Mouse (Mus musculus): ENCODE results near the gene Steap2. TPM values are rescaled to one million over a fixed set of nuclear protein-coding genes. Genes with fewer than 3 reads are reported as not detected.

Gene Steap2
- total RNA-seq, 2 experiments from 2014 or later, result 0.21 to 0.71 TPM

DNA sequence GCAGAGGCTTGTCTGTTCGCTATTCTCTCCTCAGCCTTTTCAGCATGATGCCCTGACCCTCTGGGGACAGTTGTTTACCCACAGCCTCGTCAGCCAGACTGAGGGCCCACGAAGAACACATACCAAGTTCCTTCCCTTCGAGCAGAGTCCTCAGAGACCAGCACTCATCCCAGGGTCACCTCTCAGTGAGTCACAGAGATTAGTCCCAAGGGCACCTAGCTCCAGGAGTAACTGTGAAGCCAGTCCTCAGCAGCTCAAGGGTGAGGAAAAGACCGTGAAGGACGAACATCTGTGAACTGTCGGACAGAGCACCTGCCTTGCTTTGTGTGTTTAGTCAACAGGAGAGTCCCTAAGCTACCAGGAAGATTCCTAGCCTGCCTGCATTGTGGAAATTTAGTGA lies 25.5 kb downstream of the Steap2 start:
- DNase-seq (ENCODE audit: low spot score), result no peak

DNA sequence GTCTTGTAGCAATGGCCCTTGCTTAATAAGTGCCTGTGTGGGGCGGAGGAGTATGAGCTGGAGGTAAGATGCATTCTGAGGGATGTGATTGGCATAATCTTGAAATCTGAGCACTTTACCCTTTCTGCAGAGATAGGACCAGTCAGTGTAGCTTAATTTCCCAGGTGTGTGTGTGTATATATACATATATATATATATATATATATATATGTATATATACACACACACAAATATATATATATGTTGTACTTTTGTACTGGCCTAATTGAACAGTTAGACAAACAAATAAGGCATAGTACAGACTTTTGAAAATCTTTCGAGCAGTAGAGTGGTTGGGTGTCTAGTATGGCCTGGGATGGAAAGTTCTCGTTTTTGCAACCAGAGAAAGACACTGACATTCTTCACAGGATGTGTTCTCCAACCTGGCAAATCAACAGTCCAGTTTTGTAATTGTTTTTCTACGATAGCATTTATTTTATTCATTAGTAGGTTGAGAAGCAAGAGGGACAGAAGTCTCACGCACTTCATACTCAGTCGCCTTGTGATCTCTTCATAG lies 29.9 kb downstream of the Steap2 start:
- no peak for DNase-seq (ENCODE audit: low spot score)

DNA sequence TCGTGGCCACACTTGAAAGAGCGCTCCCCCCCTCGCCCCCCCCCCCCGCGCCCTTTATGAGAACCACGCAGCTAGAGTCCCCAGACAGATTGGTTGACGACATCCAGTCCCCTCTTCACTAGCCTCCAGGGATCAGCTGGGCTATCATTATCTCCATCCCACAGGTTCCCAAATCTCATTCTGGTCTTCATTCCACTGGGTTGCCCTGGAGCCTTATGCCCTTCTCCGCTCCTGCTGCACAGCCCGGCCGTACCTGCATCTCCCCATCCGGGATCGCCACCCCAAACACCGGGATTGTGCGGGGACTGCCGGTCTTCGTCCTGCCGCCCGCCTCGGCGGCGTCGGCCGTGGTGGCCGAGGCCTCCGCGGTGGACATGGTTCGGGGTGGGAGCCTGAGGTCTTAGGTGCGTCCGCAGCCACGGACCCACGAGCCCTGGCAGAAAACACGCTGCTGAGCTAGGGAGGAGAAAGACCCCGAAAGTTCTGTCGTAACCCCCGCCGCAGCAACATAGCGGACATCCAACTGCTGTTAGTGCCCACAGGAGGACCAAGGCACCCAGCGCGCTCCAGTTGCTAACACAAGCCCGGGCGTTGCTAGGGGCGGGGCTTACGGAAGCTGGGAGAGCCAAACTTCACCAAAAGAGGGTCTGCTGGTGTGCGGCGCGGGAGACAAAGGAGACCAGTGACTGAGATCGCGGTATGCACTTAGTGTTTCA lies 30.6 kb downstream of the Steap2 start, which contains the start of gene Cfap69:
TSS of gene Cfap69 (minus strand) at position 585 of the 716 bp plus-strand sequence.
- DNase-seq (ENCODE audit: low spot score), result peak; percentile 32

DNA sequence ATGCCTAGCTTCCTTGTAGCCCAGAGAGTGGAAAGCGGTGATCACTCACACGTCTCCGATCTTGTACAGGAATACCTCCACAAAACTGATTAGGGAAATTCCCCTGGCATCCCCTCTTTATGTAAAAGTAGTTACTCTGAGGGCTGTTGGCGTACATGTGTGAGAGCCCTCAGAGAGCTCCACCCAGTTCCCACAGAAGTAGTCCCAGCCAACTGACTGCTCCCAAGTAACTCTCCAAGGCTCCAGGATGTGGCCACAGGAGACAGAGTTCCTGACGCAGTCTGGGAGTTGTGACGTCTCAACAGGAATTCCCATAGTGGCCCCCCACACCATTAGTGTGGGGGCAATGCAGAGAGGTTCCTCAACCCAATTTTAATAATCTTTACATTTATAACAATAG lies 31.3 kb downstream of the Steap2 start:
- no peak for DNase-seq (ENCODE audit: low spot score)

DNA sequence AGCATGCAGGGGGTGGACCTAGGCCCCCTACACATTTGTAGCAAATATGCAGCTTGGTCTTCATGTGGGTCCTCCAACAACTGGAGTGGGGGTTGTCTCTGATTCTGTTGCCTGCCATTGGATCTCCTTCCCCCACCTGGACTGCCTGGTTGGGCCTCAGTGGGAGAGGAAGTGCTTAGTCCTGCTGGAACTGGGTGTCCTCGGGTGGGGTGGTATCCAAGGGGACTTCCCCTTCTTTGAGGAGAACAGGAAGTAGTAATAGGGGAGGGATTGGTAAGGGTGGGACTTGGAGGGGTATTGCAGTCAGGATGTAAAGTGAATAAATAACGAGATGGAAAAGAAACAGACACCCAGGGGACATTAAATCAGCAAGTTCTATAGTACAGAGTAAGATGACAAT lies 35.7 kb downstream of the Steap2 start:
- DNase-seq (ENCODE audit: low spot score), result no peak

DNA sequence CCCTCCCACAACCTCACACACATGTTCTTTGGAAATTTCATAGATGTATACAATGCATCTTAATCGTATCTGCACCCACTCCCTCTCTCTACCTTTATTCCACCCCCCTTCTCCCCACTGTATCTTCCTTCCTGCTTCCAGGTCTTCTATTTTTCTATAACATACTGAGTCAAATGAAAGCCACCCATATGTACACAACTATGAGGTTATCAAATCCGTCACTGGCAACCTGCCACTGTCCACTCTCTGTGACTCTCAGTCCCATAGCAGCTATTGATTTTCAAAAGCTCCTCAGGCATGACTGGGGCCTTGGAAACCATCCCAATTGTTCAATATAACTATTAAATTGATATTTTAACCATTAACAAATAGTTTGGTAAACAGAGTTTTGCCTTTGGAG lies 36.4 kb downstream of the Steap2 start:
- no peak for DNase-seq (ENCODE audit: low spot score)

DNA sequence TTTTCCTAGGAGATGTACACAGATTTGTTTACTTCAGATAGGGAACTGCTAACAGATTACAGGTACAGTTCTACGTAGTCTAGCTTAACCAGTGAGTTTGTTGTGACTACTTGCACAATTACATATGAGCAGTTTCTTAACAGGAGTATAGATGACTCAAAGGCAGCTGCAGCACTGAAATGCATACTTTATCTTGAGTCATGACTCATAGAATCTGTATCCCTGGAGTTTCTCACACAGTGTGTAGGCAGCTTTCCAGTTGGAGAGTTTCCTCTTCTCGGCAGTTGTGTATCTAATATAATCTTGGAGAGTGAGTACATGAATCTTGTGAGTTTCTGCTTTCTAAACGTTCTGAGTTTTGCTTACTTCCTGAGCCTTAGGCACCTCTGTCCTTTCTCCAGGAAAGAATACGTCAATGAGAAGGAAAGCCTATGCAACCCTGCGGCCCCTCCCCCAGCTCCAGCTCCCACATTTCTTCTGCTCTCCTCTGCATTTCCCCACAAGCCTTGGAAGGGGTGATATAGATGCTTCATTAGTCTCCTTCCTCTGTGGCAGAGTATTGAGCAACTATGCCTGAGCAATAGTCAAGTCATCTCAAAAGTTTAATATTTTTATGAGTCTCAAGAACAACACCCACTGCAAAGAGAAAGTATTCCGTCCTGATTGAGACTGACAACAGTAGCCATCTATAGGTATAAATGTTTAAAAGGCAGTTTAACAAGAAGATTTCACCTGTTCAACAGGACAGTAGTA lies 45.4 kb downstream of the Steap2 start:
- no peak for DNase-seq (ENCODE audit: low spot score)

DNA sequence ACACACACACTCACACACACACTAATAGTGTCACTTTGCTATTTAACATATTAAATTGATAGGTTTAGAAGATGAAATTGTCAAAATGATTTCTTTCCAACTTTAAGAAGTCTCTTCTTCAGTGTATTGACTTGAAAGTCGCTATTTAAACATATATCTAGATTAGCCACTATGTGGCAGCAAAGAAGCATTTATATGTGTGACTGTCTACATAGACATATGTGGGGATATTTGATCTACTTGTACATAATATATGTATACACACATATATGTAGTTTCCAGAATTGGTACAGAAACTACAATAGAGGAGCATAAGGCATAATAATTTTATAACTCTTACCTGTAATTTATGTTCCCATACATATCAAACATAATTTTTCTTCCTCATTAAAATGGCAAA lies 48.2 kb downstream of the Steap2 start:
- DNase-seq (ENCODE audit: low spot score), result no peak

DNA sequence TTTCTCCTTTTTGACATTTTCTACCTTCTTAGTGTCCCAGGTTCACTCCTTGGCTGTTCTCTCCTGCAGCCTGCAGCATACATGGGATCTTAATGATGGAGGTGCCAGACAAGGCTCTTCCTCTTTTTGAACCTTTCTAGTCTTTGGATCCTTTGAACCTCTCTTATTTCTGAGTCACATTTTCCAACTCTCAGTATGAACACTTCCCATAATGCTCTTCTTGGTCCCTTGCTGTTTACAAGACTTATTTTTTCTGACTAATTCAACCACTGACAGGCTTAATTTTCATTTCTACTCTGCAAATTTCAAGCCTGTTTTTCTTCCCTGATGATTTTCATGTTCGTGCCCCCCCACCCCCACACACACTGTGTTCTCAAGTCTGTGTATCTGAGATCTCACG lies 55.9 kb downstream of the Steap2 start:
- no peak for DNase-seq (ENCODE audit: low spot score)

DNA sequence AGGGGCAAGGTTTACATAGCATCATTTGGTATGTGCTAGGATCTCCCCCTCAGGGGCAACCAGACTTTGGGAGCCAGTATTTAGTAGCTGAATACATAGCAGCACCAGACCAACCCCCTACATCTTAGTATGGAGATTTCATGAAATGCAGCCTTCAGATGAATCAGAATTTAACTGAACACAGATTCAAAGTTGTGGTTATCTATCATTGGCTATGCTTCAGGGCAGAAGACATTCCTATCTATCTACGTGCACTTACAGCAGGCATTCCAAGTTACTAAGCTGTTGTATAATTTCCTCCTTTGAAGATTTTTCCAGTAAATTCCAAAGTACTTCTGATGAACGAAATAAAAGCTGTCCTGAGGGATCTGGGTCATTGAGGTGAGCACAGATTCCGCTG lies 68.9 kb downstream of the Steap2 start:
- DNase-seq (ENCODE audit: low spot score), result no peak

DNA sequence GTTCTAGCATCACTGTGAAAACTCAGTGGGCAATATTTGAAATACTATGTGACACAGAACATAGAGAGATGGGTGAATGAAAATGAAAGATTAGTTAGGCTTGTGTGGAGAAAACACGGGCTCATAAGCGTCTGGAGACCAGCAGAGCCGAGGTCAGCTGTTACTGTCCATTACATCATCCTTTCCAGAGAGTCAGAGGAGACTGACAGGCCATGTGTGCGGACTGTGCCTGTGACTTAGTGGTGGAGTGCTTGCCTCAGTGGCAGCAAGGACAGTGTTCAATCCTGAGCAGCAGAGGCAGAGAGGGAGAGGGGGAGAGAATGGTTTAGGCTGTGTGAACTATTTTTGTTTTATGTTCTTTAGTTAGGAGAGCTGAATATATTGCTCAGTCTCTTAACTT lies 76.0 kb downstream of the Steap2 start:
- no peak for DNase-seq (ENCODE audit: low spot score)

Other genes starting within 250 kb of the Steap2 start
- gene 1700015F17Rik, start 215.4 kb downstream of the Steap2 start, total RNA-seq (2021), result not detected
- gene Cldn12, start 179.6 kb downstream of the Steap2 start, total RNA-seq (2021), result 10 to 100 TPM in 1 of 2 experiments, 1 to 10 TPM in 1; 9.0 to 10.7 TPM
- 1 to 10 TPM; 6.6 to 7.7 TPM for gene Gtpbp10, start 135.0 kb downstream of the Steap2 start, total RNA-seq (2021)
- not detected for gene Gm8773, start 120.8 kb downstream of the Steap2 start, total RNA-seq (2021)
- under 1 TPM in 1 of 2 experiments, not detected in 1; 0.11 TPM for gene Cfap69, start 30.3 kb downstream of the Steap2 start, total RNA-seq (2021)
- not detected for gene Steap1, start 54.7 kb upstream of the Steap2 start, total RNA-seq (2021)